Mouse (Mus musculus) thymus, postnatal 4 days (tissue): ENCODE results near the gene Pelp1.
"Not testable (repeated sequence)": the region's sequence is repeated elsewhere in the genome, so short reads cannot be mapped to it uniquely, and the experiment has no call there.

ENCODE experiments used
- DNase-seq: peaks from one replicate; pipeline ENCODE4 v3.0.0; 2021

Gene Pelp1

DNA sequence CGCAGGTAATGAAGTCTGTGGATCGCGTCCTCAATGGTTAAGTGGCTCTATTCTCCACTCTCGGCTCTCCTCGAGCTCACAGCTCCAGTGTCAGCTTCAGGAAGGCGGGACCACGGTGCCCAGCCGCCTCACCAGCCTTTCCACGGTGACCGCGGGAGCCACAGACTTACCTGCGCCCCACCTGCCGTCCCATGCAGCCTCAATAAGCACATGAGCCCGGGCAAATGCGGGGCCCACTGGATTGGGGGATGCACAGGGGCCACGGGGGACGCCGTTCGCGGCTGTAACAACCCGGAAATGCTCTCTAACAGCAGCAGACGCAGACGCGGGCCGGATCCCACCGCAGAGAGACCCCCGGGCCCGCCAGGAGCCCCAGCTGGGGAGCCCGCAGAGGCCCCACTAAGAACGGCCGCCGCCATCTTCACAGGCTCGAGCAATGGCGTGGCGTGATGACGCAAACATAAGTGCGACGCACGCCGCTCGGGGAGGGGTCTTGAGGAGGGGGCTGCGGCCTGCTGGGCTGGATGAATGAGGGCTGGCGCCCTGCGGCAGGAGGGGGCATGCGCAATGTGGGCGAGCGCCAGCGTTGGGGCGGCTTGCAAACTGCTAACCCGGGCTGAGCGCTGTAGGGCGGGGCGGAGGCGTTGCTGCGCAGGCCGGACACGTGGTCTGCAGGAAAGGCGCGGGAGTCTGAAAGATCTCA lies at the start of gene Pelp1:
Gene Pelp1, minus strand, starts transcription at position 438 of the 703 bp plus-strand sequence.
- peak; percentile 94 for DNase-seq

- no peak for DNase-seq
These were observed 49.1 kb upstream of the Pelp1 start, which contains the start of gene Zmynd15 for GRCm38 (mm10) chr11:70458688-70459600. Gene Zmynd15, plus strand, starts transcription at chr11:70459433.

GRCm38 (mm10) chr11:70453261-70454044 lies 43.6 kb upstream of the Pelp1 start:
- no peak for DNase-seq

GRCm38 (mm10) chr11:70451797-70452498 lies 42.1 kb upstream of the Pelp1 start, which contains the start of gene Med11:
Gene Med11, plus strand, starts transcription at chr11:70451919.
- peak; percentile 94 for DNase-seq

DNA sequence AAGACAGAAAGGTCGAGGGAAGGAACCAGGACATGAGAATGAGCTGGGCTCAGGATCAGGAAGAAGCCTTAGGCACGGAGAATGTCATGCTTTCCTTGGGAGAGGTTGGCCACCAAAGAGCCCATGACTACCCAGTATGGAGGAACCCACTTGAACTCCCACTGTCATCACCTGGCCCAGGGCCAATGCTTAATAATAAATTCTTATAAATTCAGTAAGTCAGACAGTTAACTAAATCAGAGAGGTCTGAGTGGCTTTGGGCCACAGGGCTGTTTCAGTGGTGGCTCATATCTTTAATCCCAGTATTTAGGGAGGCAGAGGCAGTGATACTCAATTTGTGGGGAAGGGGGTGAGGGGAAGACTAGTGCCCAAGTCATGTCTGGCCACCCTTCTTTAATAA lies 41.1 kb upstream of the Pelp1 start:
- no peak for DNase-seq

DNA sequence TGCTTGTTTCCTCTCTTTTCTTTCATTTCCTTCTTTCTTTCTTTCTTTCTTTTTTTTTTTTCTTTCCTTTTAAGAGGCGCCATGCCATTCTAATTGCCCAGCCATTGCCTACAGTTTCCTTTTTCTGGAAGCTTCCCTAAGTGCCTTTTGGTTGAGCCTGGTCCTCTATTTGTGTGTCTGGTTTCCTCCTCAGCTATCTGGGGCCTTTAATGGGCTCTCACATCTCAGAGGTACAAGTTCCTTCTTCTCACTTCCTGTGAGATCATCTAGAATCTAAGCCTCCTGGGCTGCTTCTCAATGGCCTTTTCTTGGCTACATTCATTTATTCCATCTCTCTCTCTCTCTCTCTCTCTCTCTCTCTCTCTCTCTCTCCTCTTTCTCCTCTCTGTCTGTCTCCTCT lies 37.5 kb upstream of the Pelp1 start:
- no peak for DNase-seq

GRCm38 (mm10) chr11:70446756-70447155 lies 36.9 kb upstream of the Pelp1 start:
- no peak for DNase-seq

- no peak for DNase-seq
These were observed 34.8 kb upstream of the Pelp1 start for GRCm38 (mm10) chr11:70444667-70445066.

DNA sequence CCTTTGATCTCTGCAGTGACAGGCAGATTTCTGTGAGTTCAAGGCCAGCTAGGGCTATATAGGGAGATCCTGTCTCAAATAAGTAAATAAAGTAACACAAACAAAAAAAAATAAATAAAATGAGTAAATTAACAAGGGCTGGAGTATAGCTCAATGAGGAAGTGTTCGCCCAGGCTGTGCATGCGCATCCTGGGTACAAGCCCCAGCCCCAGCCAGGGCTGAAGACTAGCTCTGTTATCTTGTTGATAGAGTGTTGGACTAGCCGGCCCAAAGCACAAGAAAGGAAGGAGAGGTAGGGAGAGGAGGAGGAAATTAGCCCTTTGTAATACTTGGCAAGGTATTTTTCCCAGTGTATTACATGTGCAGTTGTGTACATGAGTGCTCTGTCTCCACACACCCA lies 34.1 kb upstream of the Pelp1 start:
- DNase-seq: no peak

- no peak for DNase-seq
These were observed 32.1 kb upstream of the Pelp1 start for GRCm38 (mm10) chr11:70441882-70442281.

DNA sequence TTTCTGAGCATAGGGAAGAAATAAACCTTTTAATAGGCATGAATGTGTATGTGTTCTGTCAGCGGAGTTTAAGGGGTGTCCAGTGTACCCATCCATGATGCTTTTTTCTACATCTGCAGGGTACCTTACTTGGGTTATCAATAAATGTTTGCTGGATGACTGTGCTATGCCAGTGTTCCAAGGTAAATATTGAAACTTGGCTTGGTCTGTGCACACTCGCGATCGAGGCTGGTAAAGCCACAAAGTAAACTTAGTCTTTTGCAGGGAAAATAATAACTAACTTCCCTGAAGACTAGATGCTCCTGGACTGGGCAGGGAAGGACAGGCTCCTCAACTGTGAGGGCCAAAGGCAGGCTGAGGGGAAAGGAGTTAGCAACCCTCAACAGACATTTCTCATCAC lies 30.8 kb upstream of the Pelp1 start:
- DNase-seq: no peak

- no peak for DNase-seq
These were observed 29.0 kb upstream of the Pelp1 start for GRCm38 (mm10) chr11:70438728-70439374.

DNA sequence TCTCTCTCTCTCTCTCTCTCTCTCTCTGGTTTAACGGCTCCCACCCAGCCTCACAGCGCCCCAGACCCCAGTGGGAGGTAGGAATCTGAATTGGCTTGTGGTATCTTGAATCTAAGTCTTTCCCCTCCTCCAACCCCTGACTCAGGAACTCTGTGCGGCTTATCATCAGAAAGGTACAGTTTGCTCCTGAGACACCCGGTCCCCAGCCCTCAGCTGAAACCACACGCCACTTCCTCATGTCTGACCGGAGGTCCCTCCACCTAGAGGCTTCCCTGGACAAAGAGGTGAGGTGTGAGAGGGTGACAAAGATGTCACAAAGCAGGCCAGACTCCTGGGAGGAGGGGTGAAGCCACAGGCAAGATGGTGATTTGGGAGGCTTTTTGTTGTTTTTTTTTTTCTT lies 27.6 kb upstream of the Pelp1 start:
- no peak for DNase-seq

GRCm38 (mm10) chr11:70435476-70435875 lies 25.6 kb upstream of the Pelp1 start:
- peak; percentile 71 for DNase-seq

GRCm38 (mm10) chr11:70433951-70434350 lies 24.1 kb upstream of the Pelp1 start:
- DNase-seq: peak; percentile 38

- DNase-seq: no peak
These were observed 23.7 kb upstream of the Pelp1 start for GRCm38 (mm10) chr11:70433569-70433943.

DNA sequence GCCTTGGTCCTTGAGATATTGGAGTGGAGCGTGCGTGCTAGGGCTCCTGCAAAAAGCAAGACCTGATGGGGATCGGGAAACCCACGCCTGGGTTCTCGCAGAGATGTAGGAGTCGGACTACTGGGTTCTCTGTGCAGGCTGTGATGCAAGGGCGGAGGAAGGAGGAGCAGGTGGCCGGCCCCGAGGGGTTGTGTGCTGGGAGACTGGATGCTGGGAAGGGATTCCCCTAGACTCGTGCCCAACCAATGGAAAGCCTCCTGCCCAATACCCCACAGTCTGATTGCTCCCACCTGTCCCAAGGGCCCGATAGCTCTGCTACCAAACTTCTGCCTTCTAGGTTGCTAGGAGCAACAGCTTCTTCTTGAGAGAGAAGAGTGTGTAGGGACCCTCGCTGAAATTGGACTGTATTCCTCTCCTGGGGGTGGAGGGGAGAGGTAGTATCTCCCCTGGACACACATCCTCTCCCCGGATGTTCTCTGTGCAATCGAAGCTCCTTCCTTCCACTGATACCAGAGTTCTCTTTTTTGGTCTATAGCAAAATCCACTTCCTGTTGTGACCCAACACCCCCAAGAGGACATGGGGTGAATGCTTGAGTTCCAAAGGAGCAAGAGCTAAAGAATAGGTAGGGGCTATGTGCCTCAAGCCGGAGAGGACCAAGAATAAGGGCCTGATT lies 23.2 kb upstream of the Pelp1 start:
- no peak for DNase-seq

GRCm38 (mm10) chr11:70432048-70432894 lies 22.4 kb upstream of the Pelp1 start, which contains the start of gene Arrb2:
Gene Arrb2, plus strand, starts transcription at chr11:70432635.
- DNase-seq: peak; percentile 100

DNA sequence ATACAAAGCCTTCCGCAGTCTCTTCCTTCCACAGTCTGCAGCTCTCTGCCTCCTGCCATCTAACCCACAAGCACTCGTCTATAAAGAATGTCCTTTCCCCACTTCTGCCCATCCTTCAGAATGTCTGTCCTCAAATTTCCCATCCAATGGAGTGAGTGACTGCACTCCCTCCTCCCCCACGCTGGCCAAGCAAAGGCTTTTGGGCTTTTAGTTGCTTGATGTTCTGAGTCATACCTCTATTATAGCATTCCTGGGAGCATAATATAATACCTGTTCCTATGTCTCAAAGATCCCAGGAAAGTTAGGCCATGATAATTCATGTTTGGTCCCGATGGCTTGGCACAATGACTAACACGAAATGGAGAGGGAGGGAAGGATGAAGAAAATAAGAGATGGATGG lies 21.7 kb upstream of the Pelp1 start:
- no peak for DNase-seq

GRCm38 (mm10) chr11:70426598-70426997 lies 16.8 kb upstream of the Pelp1 start:
- not testable (repeated sequence) for DNase-seq
